Mouse (Mus musculus) intestine, embryonic 16.5 days (tissue): ENCODE measurements around the gene Fntb. TPM values are rescaled to one million over a fixed set of nuclear protein-coding genes. Genes with fewer than 3 reads are reported as not detected.

ENCODE experiments used
- ATAC-seq: fragments of 200-750 bp; cut with Nextera tagmentation; 2 replicates; pipeline ENCODE4 v1.8.0; 2017; ENCODE audit warnings: moderate TSS enrichment, moderate library complexity
- H3K27ac ChIP-seq: fragments of 300-500 bp; sonication (generic); 2 replicates; pipeline ENCODE4 v1.5.1; 2014; ENCODE audit warnings: mild to moderate bottlenecking, low read length
- H3K27me3 ChIP-seq: fragments of 300-500 bp; sonication (generic); replicated peaks from 2 replicates; pipeline ENCODE4 v1.6.1; 2014; ENCODE audit warnings: low read length, control low read depth, mixed read lengths; ENCODE audit not compliant: control insufficient read depth, insufficient read depth
- H3K36me3 ChIP-seq: fragments of 300-500 bp; sonication (generic); 2 replicates; pipeline ENCODE4 v1.6.1; 2014; ENCODE audit warnings: low read length, control low read depth; ENCODE audit not compliant: control insufficient read depth, insufficient read depth
- H3K4me1 ChIP-seq: fragments of 300-500 bp; sonication (generic); 2 replicates; pipeline ENCODE4 v1.6.1; 2014; ENCODE audit warnings: low read length, control low read depth, mixed read lengths; ENCODE audit not compliant: control insufficient read depth, insufficient read depth
- H3K4me2 ChIP-seq: fragments of 300-500 bp; sonication (generic); 2 replicates; pipeline ENCODE4 v1.6.1; 2014; ENCODE audit warnings: low read depth, low read length, control low read depth
- H3K4me3 ChIP-seq: fragments of 300-500 bp; sonication (generic); 2 replicates; pipeline ENCODE4 v1.5.1; 2014; ENCODE audit warnings: mild to moderate bottlenecking, low read length
- H3K9ac ChIP-seq: fragments of 300-500 bp; sonication (generic); 2 replicates; pipeline ENCODE4 v1.6.1; 2014; ENCODE audit warnings: low read depth, low read length
- H3K9me3 ChIP-seq: fragments of 300-500 bp; sonication (generic); 2 replicates; pipeline ENCODE4 v1.6.1; 2016; ENCODE audit warnings: low read length, control low read depth; ENCODE audit not compliant: control insufficient read depth
- WGBS: fragments of 180-500 bp; shearing (Covaris S2); extraction: QIAGEN DNeasy Blood & Tissue Kit; methylation state at CpG from one replicate; pipeline ENCODE4 v1.1.7; 2014; 5-methylcytosine and 5-hydroxymethylcytosine counted together
- polyA plus RNA-seq: library from polyadenylated mRNA; unstranded; fragments of >200 nt; fragmentation: Nextera tagmentation; extraction: Ambion mirVana; gene quantifications from 2 replicates; pipeline ENCODE4 v1.2.1, GENCODE M21; 2015

Fntb gene
- 27.9 and 29.5 TPM in 2 replicates for polyA plus RNA-seq

- Histone ChIP-seq H3K36me3 (no peaks in the 10 kb centered on the region), H3K4me2 (peak within 1 kb of the TSS; percentile 72), H3K27me3 (no peaks in the 10 kb centered on the region), H3K4me1 (peaks cover 5% of the 10 kb centered on the region; the same call in 1 of the 2 replicates), H3K9ac (peak within 1 kb of the TSS; percentile 80), H3K4me3 (peak within 1 kb of the TSS; percentile 78), H3K27ac (peak within 1 kb of the TSS; percentile 65), H3K9me3 (no peaks in the 10 kb centered on the region)
- under 1% methylated on average over 31 of the region's 31 CpGs for WGBS
- peak; percentile 98 for ATAC-seq
Observed at GRCm38 (mm10) chr12:76765354-76765851, at the start of gene Fntb, which contains the start of gene Churc1. Gene Fntb, plus strand, starts transcription at chr12:76765589. Gene Churc1, plus strand, starts transcription at chr12:76765538.

DNA sequence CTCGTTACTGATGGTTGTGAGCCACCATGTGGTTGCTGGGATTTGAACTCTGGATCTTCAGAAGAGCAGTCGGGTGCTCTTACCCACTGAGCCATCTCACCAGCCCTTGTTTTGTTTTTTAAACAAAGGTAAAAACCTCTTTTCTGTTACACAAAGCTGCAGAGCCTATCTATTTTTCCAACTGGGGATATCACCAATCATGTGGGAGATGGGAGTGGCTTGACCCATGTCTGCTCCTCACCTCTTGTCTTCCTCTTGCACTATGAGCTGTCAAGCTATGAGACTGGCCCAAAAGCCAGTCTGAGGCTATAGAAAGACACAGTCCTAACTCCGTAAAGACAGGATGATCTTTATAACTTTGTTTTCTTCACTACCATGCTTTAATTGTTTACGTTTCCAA is 47.0 kb upstream of the Fntb start:
- Histone ChIP-seq H3K4me2 (no peak overlapping the region), H3K4me1 (no peaks in the 10 kb centered on the region), H3K36me3 (no peaks in the 10 kb centered on the region), H3K27me3 (no peaks in the 10 kb centered on the region; the same call in 1 of the 2 replicates), H3K9me3 (no peaks in the 10 kb centered on the region), H3K27ac (no peak overlapping the region), H3K9ac (no peak overlapping the region), H3K4me3 (no peak overlapping the region)
- 89% methylated on average over 4 of the region's 4 CpGs for WGBS
- no peak for ATAC-seq

- Histone ChIP-seq H3K4me2 (no peak overlapping the region), H3K9ac (no peak overlapping the region), H3K4me1 (no peaks in the 10 kb centered on the region), H3K4me3 (no peak overlapping the region), H3K27ac (no peak overlapping the region), H3K9me3 (no peaks in the 10 kb centered on the region), H3K27me3 (no peaks in the 10 kb centered on the region), H3K36me3 (no peaks in the 10 kb centered on the region)
- ATAC-seq = no peak
Observed at GRCm38 (mm10) chr12:76720572-76720971, 44.8 kb upstream of the Fntb start.

DNA sequence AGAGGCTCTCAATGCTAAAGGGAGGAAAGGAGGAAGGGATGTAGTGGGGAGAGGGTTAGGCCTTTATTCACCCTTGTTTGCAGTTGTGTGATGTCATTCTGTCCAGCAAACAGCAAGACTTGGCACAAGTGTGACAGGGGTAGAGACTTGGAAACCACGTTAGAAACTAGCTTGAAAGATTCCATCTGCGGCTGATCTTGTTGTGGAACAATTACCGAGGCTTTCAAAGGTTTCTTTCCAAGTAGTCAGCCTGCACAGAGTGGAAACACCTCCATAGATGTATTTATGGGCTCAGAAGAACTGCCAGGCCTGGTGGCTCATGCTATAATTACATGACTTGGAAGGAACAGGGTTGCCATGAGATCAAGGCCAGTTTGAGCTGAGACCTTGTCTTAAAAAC is 43.4 kb upstream of the Fntb start:
- no peaks in the 10 kb centered on the region for H3K36me3 ChIP-seq
- no peak overlapping the region for H3K4me3 ChIP-seq
- H3K27ac ChIP-seq = no peak overlapping the region
- WGBS = 71% methylated on average over 3 of the region's 3 CpGs
- H3K4me2 ChIP-seq = no peak overlapping the region
- ATAC-seq = no peak
- no peaks in the 10 kb centered on the region for H3K4me1 ChIP-seq
- no peaks in the 10 kb centered on the region for H3K9me3 ChIP-seq
- no peak overlapping the region for H3K9ac ChIP-seq
- no peaks in the 10 kb centered on the region for H3K27me3 ChIP-seq

DNA sequence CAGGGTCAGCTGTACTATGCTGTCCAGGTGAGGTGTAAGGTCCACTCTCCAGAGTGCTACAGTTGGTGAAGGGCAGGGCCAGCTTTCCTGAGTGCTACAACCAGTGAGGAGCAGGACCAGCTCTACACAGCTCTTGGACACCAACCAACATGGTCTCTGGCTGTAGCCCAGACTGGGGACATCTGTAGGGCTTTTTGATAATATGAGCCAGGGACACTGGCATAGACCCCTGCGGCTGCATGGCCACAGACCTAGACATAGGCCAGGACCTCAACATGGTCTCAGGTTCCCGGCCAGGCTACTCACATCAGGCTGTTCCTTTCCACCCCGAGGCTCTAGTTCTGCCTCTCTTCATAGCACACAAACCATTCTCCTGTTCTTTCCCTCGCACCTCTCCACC is 37.4 kb upstream of the Fntb start:
- Histone ChIP-seq H3K9ac (no peak overlapping the region), H3K36me3 (no peaks in the 10 kb centered on the region), H3K4me2 (no peak overlapping the region), H3K4me1 (no peaks in the 10 kb centered on the region), H3K27me3 (no peaks in the 10 kb centered on the region), H3K9me3 (no peaks in the 10 kb centered on the region), H3K4me3 (no peak overlapping the region), H3K27ac (no peak overlapping the region)
- WGBS = 89% methylated on average over 4 of the region's 4 CpGs
- no peak for ATAC-seq

DNA sequence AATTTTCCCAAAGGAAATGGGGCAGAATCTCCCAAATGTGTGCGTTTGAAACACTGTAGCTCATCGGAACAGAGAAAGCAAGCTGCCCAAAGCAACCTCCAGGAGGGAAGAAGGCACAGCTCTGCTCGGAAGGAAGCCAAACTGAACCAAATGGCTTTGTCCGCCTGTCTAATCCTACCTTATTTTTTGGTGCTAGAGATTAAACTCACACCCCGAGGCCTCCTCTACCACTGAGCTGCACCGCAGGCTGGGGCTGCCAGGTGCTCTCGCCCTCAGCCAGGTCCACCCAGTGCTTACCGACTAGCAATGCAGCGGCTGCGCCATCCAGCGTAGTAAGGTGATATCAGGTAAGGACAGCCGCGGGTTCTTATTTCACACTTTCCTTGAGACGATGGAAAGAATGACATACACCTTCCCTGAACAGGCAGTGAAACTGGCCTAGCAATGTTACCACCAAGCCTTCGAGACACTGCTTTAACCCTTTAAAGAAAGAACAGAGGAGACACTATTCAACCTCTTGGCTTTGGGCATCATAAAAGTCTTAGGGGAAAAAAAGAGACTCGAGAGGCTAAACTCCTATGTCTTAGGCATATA is 14.4 kb upstream of the Fntb start:
- no peak overlapping the region for H3K4me2 ChIP-seq
- H3K4me3 ChIP-seq = no peak overlapping the region
- H3K4me1 ChIP-seq = no peaks in the 10 kb centered on the region
- H3K9ac ChIP-seq = no peak overlapping the region
- no peak overlapping the region for H3K27ac ChIP-seq
- 83% methylated on average over 16 of the region's 16 CpGs for WGBS
- no peaks in the 10 kb centered on the region for H3K9me3 ChIP-seq
- no peaks in the 10 kb centered on the region for H3K27me3 ChIP-seq
- no peaks in the 10 kb centered on the region for H3K36me3 ChIP-seq
- no peak for ATAC-seq

DNA sequence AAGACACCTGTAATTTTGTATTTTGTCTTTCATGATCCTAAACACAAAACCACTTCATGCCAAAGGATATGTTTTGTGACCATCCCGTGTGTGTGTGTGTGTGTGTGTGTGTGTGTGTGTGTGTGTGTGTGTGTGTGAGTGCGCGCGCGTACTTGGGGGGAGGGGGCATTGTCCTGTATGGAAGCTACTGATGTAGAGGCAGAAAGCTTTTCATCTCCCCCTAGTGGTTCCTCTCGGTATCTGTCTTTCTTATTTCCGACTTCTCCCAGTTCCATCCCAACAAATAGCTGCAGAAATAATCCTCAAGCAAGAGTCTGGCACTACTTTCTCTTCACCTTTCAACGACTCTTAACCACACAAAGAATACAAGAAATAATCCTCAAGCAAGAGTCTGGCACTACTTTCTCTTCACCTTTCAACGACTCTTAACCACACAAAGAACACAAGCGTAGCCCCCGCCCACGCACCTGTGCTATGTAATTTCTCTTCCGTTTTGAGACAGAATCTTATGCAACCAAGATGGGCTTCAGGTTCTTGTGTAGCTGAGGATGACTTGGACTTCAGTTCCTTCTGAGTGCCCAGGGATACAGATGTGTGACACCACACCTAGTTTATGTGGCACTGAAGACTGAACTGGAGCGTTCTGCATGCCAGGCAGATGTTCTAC is 12.6 kb upstream of the Fntb start:
- Histone ChIP-seq H3K9ac (no peak overlapping the region), H3K27ac (no peak overlapping the region), H3K9me3 (no peaks in the 10 kb centered on the region), H3K4me1 (no peaks in the 10 kb centered on the region), H3K36me3 (no peaks in the 10 kb centered on the region), H3K27me3 (no peaks in the 10 kb centered on the region), H3K4me2 (no peak overlapping the region), H3K4me3 (no peak overlapping the region)
- WGBS = 45% methylated on average over 14 of the region's 14 CpGs
- no peak for ATAC-seq

GRCm38 (mm10) chr12:76765901-76766630 is 677 bp downstream of the Fntb start:
- WGBS = 33% methylated on average over 20 of the region's 20 CpGs
- Histone ChIP-seq H3K27ac (peak overlapping the region; percentile 65), H3K4me3 (peak overlapping the region; percentile 78), H3K4me2 (peak overlapping the region; percentile 72), H3K36me3 (no peaks in the 10 kb centered on the region), H3K9me3 (no peaks in the 10 kb centered on the region), H3K4me1 (peaks cover 5% of the 10 kb centered on the region; the same call in 1 of the 2 replicates), H3K9ac (peak overlapping the region; percentile 80), H3K27me3 (no peaks in the 10 kb centered on the region)
- peak; percentile 29 for ATAC-seq

DNA sequence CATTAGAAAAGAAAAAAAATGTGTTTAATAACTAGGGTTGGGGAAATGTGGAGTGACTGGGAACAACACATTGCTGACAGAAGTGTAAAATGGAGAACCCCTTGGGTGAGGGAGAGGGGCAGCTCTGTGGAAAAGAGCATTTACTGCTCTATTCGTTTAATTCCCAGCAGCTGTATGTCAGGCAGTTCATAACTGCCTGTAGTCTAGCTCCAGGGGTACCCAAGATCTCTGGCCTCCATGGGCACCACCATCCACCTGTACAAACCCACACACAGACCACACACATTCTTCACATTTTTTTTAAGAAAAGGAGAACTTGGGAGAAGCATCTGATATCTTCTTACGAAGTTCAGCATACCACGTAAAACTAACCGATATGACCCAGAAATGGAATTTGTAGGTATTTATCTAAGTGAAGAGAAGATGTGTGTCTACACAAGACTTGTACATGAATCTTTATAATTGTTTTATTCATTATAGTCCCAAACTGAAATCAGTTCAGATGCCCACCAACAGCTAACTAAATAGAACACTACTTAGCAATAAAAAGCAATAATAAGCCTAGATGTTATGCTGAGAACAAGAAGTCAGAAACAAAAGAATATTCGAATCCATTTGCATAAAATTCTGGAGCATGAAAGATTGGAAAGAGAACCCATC is 5.6 kb downstream of the Fntb start:
- Histone ChIP-seq H3K4me2 (no peak overlapping the region), H3K9me3 (no peaks in the 10 kb centered on the region), H3K27me3 (no peaks in the 10 kb centered on the region), H3K27ac (no peak overlapping the region), H3K36me3 (peaks cover under 1% of the 10 kb centered on the region; the same call in 1 of the 2 replicates), H3K4me1 (peaks cover 4% of the 10 kb centered on the region; the same call in 1 of the 2 replicates), H3K4me3 (no peak overlapping the region), H3K9ac (no peak overlapping the region)
- WGBS = 87% methylated on average over 5 of the region's 5 CpGs
- ATAC-seq = no peak
